Mouse (Mus musculus): ENCODE data around the gene Gys2. TPM values are rescaled to one million over a fixed set of nuclear protein-coding genes. Genes with fewer than 3 reads are reported as not detected.
"Not testable (repeated sequence)": the region's sequence is repeated elsewhere in the genome, so short reads cannot be mapped to it uniquely, and the experiment has no call there.

Gys2 gene
- total RNA-seq (2021) = not detected
- long read RNA-seq, experiment 1 = 0 reads
- long read RNA-seq, experiment 2 = 0 reads

DNA sequence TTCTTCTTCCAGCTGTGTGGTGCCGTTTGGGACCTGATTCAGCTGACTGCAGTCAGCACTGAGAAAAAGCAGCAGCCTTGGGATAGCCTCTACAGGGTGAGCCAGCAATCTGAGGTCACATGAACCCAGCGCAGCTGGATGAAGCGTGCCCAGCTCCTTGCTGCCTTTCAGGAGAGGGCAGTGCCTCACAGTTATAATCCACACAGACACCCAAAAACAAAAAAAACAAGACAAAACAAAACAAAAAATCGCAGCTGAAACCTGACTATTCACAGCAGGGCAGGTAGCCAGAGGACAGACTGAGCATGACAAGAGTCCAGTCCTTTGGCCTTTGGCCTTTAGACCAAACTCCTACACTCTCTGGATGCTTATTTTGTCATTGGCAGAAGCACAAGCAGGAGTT, at the start of gene Gys2:
TSS of gene Gys2 (minus strand) at position 309 of the 403 bp plus-strand sequence.
- Histone ChIP-seq H3K4me3 (no peak within 1 kb of the TSS), H3K27ac (no peak within 1 kb of the TSS)
- intact Hi-C loops (cut with DNase I) = no loop called here
- no peak for TF ChIP-seq CTCF (IDR thresholded peaks at IDR 0.05)
- no peak for DNase-seq

DNA sequence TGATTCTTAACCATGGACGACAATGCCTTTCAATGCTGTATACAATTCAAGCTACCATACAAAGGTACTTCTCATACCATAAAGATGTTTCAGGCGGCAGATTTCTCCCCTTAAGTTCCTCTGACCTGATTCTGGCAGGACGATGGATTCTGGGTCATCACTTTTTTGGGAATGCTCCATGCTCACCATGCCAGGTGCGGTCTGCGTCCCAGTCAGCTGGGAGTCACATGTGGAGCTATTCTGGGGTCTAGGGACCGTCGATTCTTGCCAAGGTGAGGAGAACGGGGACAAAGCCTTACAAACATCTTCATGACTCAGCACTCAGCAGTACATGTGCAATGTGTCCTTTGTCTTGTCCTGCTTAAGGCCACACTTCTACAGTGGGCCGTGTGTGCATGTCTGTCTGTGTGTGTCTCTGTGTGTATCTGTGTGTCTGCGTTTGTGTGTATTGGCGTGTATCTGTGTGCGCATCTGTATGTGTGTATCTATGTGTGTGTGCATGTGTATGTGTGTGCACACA, 48.7 kb upstream of the Gys2 start:
- peak; percentile 49 for DNase-seq
- intact Hi-C loops (cut with DNase I) = no loop called here
- no peak overlapping the region for H3K4me3 ChIP-seq
- H3K27ac ChIP-seq = peak overlapping the region; percentile 31; the same call in 1 of the 2 replicates
- no peak for TF ChIP-seq CTCF (IDR thresholded peaks at IDR 0.05)

DNA sequence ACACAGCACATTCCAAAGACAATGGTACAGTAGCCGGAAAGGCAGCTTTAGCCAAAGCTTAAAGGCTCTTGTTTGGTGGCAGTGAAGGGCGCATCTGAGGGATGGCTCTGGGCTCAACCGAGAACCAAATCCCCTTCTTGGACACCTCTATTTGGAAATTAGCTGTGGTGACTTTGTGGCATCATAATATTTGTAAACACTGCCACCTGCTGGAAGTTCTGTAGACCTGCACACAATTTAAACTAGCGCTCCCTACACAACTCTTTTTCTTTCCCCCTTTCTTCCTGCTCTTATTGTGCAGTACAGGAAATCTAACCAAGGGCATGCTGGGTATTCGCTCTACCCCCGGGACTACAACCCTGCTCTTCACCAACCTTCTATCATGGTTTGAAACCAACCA, 46.2 kb upstream of the Gys2 start:
- peak; percentile 85 for TF ChIP-seq CTCF (IDR thresholded peaks at IDR 0.05)
- intact Hi-C loops (cut with DNase I) = loop anchor here (5.0 kb wide), 1 partner anchor 132 kb away; the partner anchor contains the start of genes Golt1b and Recql
- Histone ChIP-seq H3K4me3 (no peak overlapping the region), H3K27ac (no peak overlapping the region)
- no peak for DNase-seq

DNA sequence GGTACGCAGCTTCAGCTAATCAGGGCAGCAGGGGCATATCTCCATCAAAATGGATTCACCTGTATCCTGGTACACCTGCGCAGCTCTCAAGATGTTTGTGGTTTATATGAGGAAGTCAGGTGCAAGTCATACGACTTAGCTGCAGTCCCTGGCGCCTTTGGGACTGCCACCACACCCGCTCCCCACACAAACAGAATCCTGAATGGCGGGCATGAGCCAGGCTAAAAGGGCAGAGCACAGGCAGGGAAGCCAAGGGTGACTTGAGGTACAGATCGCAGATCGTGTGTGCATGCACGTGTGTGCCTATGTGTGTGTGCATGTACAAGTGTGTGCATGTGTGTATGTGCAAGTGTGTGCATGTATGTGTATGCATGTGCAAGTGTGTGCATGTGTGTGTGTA, 42.5 kb upstream of the Gys2 start:
- not testable (repeated sequence) for H3K4me3 ChIP-seq, H3K27ac ChIP-seq, DNase-seq
- intact Hi-C loops (cut with DNase I) = loop anchor here (5.0 kb wide), 1 partner anchor 128 kb away; the partner anchor contains the start of genes Golt1b and Recql

DNA sequence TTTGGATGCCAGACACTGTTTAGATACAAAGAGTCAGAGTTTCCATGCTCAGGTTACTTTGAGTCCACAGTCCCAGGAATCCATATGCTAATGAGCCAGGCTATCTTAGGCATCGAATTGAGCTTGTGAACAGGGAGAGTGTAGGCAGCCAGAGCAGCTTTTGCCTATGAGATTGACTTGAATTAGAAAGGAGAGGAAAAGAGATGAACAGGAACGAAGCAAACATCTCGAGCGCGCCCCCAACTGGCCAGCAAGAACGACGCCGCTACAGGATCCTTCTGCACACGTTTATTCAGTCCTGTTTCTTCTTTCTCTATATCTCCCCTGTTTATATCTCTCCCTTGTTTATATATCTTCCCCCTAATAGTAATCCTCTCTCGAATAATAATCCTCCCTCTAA, 42.0 kb upstream of the Gys2 start:
- no peak for DNase-seq
- H3K4me3 ChIP-seq = no peak overlapping the region
- no peak overlapping the region for H3K27ac ChIP-seq
- intact Hi-C loops (cut with DNase I) = loop anchor here (5.0 kb wide), 1 partner anchor 128 kb away; the partner anchor contains the start of genes Golt1b and Recql
- peak; percentile 56 for TF ChIP-seq CTCF (IDR thresholded peaks at IDR 0.05)

DNA sequence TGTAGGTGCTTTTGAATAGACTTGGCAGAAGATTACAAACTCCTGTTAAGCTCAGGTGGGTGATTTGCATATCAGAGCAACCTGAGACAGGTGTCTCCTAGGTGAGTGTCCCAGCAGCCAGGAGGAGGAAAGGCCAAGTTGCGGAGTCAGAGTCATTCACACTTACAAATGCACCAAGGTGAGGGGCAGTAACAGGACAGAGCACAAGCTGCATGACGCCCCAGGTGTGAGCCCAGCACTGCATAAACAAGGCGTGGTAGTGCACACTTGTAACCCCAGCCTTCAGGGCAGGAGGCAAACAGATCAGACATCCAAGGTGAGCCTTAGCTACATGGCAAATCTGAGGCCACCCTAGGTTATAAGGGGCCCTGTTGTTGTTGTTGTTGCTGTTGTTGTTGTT, 40.0 kb upstream of the Gys2 start:
- Histone ChIP-seq H3K27ac (no peak overlapping the region), H3K4me3 (no peak overlapping the region)
- intact Hi-C loops (cut with DNase I) = no loop called here
- no peak for DNase-seq
- no peak for TF ChIP-seq CTCF (IDR thresholded peaks at IDR 0.05)

DNA sequence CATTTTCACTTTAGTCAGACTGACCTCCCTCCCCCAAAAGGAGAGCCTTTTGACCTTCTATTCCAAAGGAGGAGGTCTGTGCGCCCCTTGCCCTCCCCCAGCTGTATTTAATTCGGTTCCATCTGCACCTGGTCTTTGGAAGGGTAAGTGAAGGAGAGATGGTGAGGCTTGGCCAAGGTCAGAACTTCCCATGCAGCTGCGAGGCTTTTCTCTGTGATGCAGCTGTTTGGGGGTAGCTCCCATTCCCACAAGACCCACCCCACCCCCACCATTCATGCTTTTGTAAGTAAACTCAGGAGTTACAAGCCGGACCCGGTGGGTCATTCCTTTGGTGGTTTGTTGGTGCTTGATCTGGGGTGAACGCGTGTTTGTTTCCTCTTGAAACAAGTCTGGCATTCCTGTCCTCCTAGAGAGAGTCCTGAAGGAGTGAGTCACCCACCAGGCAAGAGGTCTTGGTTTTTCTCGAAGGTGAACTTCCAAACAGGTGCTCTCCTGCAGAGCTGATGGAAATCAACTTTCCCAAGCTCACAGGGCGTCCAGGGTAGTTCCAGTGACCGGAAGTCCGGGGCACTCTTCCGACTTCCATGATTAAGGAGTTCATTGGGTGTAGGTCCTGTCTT, 38.7 kb upstream of the Gys2 start:
- no peak for DNase-seq
- intact Hi-C loops (cut with DNase I) = no loop called here
- TF ChIP-seq CTCF (IDR thresholded peaks at IDR 0.05) = no peak
- Histone ChIP-seq H3K4me3 (no peak overlapping the region), H3K27ac (no peak overlapping the region)

DNA sequence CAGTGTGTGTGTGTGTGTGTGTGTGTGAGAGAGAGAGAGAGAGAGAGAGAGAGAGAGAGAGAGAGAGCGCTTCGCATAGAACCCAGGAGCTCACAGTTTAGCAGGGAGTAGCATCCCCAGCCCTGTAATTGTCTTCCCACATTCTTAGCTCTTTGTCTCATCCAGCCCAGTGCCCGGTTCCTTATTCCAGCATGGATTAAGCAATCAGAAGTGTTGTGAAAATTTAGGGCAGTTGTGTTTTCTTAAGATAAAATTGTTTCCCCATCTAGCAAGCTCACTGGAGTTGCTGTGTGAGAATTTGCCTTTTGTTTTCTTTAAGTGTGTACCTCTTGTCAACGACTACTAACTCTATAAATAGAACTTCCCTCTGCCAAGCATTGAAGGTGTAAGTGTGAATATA, 35.8 kb upstream of the Gys2 start:
- H3K27ac ChIP-seq = no peak overlapping the region
- intact Hi-C loops (cut with DNase I) = no loop called here

DNA sequence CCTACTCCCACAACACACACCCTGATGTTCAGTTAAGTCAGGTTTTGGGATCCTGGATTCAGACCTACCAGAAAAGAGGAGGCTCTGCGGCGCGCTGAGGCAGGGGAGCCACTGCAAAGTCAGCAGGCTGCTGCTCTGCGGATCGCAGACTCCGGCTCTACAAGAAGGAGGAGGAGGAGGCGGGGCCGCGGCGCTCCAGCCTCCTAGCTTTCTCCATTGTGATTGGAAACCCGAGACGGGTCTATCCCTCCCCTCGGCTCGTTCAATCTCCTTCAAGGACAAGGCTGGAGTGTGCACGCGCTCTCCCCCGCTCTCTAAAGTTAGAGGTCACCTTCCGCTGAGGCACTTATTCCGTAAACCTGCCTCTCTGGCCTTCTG, 34.9 kb upstream of the Gys2 start, which contains the start of gene Ldhb:
TSS of gene Ldhb (minus strand) at position 173 of the 378 bp plus-strand sequence.
- peak; percentile 85 for DNase-seq
- Histone ChIP-seq H3K4me3 (peak within 1 kb of the TSS; percentile 77), H3K27ac (peak within 1 kb of the TSS; percentile 85)
- no peak for TF ChIP-seq CTCF (IDR thresholded peaks at IDR 0.05)
- intact Hi-C loops (cut with DNase I) = no loop called here

More for the DNA sequence above, 35.8 kb upstream of the Gys2 start:
- H3K4me3 ChIP-seq = no peak overlapping the region
- no peak for TF ChIP-seq CTCF (IDR thresholded peaks at IDR 0.05)
- no peak for DNase-seq

DNA sequence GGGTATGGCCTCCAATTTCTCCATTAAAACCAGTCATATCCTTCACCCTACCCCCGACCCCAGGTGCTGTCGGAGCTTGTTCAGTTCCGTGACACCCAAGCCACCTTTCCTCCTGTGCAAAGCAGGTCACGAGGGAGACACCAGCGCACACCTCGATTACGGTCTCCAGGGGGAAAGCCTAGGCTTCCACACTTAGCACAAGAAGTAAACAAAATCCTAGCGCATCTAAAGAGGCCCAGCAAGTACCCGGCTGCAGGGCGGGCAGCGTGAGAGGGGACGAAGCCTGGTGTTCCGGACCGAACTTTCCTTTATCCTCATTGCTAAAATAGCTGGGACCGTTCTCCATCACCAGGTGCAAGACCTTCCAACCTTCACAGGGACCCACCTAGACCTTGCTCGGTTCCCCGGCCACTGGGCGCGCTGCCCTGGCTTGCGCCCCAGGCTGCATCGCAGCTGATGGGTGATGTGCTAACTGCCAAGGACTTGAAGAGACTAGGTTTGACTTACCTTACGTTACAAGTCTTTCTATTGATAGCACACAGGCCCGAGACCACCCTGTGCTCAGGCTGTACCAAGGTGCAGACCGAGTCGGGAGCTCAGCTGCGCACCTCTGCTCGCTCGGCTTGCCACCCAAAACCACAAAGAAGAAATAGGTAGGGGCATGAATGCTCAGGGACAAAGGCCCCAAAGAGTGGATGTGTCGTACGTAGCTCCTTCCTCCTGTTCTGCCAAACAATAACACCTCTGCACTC, 34.3 kb upstream of the Gys2 start:
- peak; percentile 31 for DNase-seq
- H3K27ac ChIP-seq = peak overlapping the region; percentile 85
- TF ChIP-seq CTCF (IDR thresholded peaks at IDR 0.05) = no peak
- intact Hi-C loops (cut with DNase I) = no loop called here
- H3K4me3 ChIP-seq = peak overlapping the region; percentile 77

DNA sequence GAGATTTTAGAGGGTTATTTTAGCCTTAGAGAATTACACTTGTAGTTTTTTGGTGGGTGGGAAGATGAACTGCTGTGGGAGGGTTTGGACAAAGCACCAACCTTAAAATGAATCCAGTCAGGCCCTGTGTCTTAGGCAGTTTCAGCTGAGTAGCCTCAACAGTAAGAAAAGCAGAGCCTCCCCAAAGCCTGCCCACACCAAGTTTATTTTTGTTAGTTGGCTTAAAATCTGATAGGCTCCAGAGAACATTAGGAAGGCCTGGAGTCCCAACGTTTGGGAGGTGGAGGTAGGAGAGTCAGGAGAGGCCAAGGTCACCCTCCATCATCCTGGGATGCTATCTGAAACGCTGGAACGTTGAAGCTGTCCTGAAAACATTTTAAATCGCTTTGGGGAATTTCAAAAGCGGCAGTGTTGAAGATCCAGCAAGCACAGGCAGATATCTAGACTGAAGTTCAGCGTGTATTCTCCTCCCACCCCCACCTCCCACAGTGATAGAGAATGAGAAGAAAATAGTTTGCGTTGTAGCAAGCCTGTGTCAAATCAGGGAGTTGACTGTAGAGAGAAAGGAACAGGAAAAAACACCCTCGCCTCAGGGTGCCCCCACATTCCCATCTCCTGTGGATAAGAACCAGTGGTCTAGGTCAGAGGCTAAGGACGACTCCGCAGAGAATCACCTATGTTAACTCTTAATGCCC, 33.6 kb upstream of the Gys2 start:
- peak overlapping the region; percentile 77 for H3K4me3 ChIP-seq
- TF ChIP-seq CTCF (IDR thresholded peaks at IDR 0.05) = no peak
- H3K27ac ChIP-seq = peak overlapping the region; percentile 85
- intact Hi-C loops (cut with DNase I) = no loop called here
- DNase-seq = no peak

DNA sequence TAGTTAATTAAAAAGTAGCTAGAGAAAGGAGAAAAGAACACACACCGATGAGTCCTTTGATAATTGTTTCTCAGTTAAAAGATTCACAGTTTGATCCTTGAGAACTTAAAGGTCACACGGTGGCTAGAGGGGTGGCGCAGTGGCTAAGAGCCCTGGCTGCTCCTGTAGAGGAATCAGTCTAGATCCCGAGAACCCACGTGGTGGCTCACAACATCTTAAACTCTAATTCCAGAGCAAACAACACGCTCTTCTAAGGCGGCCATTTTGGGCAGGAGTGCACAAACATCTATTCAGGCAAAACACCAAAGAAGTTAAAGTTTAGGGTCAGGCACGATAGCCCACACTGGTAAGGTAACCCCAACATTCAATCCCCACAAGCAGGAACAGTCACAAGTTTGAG, 30.7 kb upstream of the Gys2 start:
- intact Hi-C loops (cut with DNase I) = no loop called here
- peak overlapping the region; percentile 32; the same call in 1 of the 2 replicates for H3K4me3 ChIP-seq

More for the DNA sequence above, 30.7 kb upstream of the Gys2 start:
- DNase-seq = no peak
- H3K27ac ChIP-seq = peak overlapping the region; percentile 21; the same call in 1 of the 2 replicates
- no peak for TF ChIP-seq CTCF (IDR thresholded peaks at IDR 0.05)

Measured in gastrocnemius, adult 2 months (tissue).